Mouse (Mus musculus) heart, postnatal 0 days (tissue): ENCODE results near the gene Gm28038. TPM values are rescaled to one million over a fixed set of nuclear protein-coding genes. Genes with fewer than 3 reads are reported as not detected.

Source experiments
- ATAC-seq: fragments of 200-750 bp; cut with Nextera tagmentation; 2 replicates; pipeline ENCODE4 v1.8.0; 2017; ENCODE audit warnings: low read depth, moderate number of reproducible peaks, moderate library complexity; ENCODE audit not compliant: insufficient read depth
- DNase-seq: peaks from one replicate; pipeline ENCODE4 v3.0.0-alpha.2; 2016; ENCODE audit warnings: low spot score
- H3K27ac ChIP-seq: fragments of 300-500 bp; sonication (generic); 2 replicates; pipeline ENCODE4 v1.5.1; 2014; ENCODE audit warnings: low read depth, mild to moderate bottlenecking
- H3K27me3 ChIP-seq: fragments of 300-500 bp; sonication (generic); 2 replicates; pipeline ENCODE4 v1.6.1; 2014; ENCODE audit warnings: low read length, mixed read lengths; ENCODE audit not compliant: control insufficient read depth, insufficient read depth
- H3K36me3 ChIP-seq: fragments of 300-500 bp; sonication (generic); replicated peaks from 2 replicates; pipeline ENCODE4 v1.6.1; 2014; ENCODE audit warnings: low read length, mixed read lengths; ENCODE audit not compliant: control insufficient read depth, insufficient read depth
- H3K4me1 ChIP-seq: fragments of 300-500 bp; sonication (generic); 2 replicates; pipeline ENCODE4 v1.6.1; 2014; ENCODE audit warnings: antibody characterized with exemption; ENCODE audit not compliant: control insufficient read depth, insufficient read depth
- H3K4me2 ChIP-seq: fragments of 300-500 bp; sonication (generic); 2 replicates; pipeline ENCODE4 v1.6.1; 2014; ENCODE audit warnings: low read depth, mild to moderate bottlenecking, low read length, moderate library complexity
- H3K4me3 ChIP-seq: fragments of 300-500 bp; sonication (generic); 2 replicates; pipeline ENCODE4 v1.5.1; 2014; ENCODE audit warnings: low read depth, low read length
- H3K9ac ChIP-seq: fragments of 300-500 bp; sonication (generic); replicated peaks from 2 replicates; pipeline ENCODE4 v1.6.1; 2014; ENCODE audit warnings: low read depth, low read length, mixed read lengths
- H3K9me3 ChIP-seq: fragments of 300-500 bp; sonication (generic); replicated peaks from 2 replicates; pipeline ENCODE4 v1.6.1; 2016; ENCODE audit warnings: low read length; ENCODE audit not compliant: control insufficient read depth
- CTCF ChIP-seq: IDR thresholded peaks from 2 replicates; pipeline ENCODE4 v1.5.1; 2016; ENCODE audit warnings: antibody characterized with exemption, control low read depth, low read depth
- EP300 ChIP-seq: IDR thresholded peaks from 2 replicates; pipeline ENCODE4 v1.6.1; 2016; ENCODE audit warnings: antibody characterized with exemption, low read depth
- WGBS: fragments of 180-500 bp; shearing (Covaris S2); extraction: QIAGEN DNeasy Blood & Tissue Kit; methylation state at CpG from one replicate; pipeline ENCODE4 v1.1.7; 2014; 5-methylcytosine and 5-hydroxymethylcytosine counted together
- polyA plus RNA-seq: library from polyadenylated mRNA; unstranded; fragments of >200 nt; fragmentation: Nextera tagmentation; extraction: Ambion mirVana; gene quantifications from 2 replicates; pipeline ENCODE4 v1.2.1, GENCODE M21; 2015
- total RNA-seq: library from RNA; depleted of rRNA; stranded (reverse); fragments of >200 nt; gene quantifications from 2 replicates; pipeline ENCODE4 v1.2.3, GENCODE M21; 2014; ENCODE audit warnings: low replicate concordance; rRNA removed

Gene Gm28038
- total and polyA plus RNA-seq, 2 experiments from 2014 or later, result not detected

- no peaks in the 10 kb centered on the region for H3K9me3 ChIP-seq
- TF ChIP-seq CTCF (no peak), EP300 (no peak)
- H3K27ac ChIP-seq, result no peak overlapping the region
- H3K4me2 ChIP-seq, result no peak overlapping the region
- 93% methylated on average over 6 of the region's 6 CpGs for WGBS
- no peak overlapping the region for H3K4me3 ChIP-seq
- ATAC-seq (no peak), DNase-seq (no peak)
- H3K9ac ChIP-seq, result no peak overlapping the region
- peaks cover 78% of the 10 kb centered on the region for H3K36me3 ChIP-seq
- 0 out of 2 replicates have a peak, but pooled peaks cover 2% of the 10 kb centered on the region for H3K4me1 ChIP-seq
- H3K27me3 ChIP-seq, result no peaks in the 10 kb centered on the region
Measured at GRCm38 (mm10) chr2:30349196-30349595, 68.4 kb downstream of the Gm28038 start.

Other genes starting within 250 kb of the Gm28038 start
- 26.2 and 30.1 TPM in 2 replicates for gene Wdr34, start 232.2 kb upstream of the Gm28038 start, total RNA-seq
- 17.3 and 17.6 TPM in 2 replicates for gene Wdr34, start 232.2 kb upstream of the Gm28038 start, polyA plus RNA-seq
- gene Set, start 223.7 kb upstream of the Gm28038 start, total RNA-seq, result 103 and 123 TPM in 2 replicates
- gene Set, start 223.7 kb upstream of the Gm28038 start, polyA plus RNA-seq, result 131 and 139 TPM in 2 replicates
- 13.9 and 18.9 TPM in 2 replicates for gene Pkn3, start 203.4 kb upstream of the Gm28038 start, total RNA-seq
- gene Pkn3, start 203.4 kb upstream of the Gm28038 start, polyA plus RNA-seq, result 5.7 and 6.0 TPM in 2 replicates
- 15.5 and 27.4 TPM in 2 replicates for gene Zdhhc12, start 187.4 kb upstream of the Gm28038 start, total RNA-seq
- 19.9 and 21.1 TPM in 2 replicates for gene Zdhhc12, start 187.4 kb upstream of the Gm28038 start, polyA plus RNA-seq
- 31.2 and 32.4 TPM in 2 replicates for gene Zer1, start 156.5 kb upstream of the Gm28038 start, total RNA-seq
- gene Zer1, start 156.5 kb upstream of the Gm28038 start, polyA plus RNA-seq, result 3.7 and 4.1 TPM in 2 replicates
- 21.4 and 29.5 TPM in 2 replicates for gene Tbc1d13, start 147.3 kb upstream of the Gm28038 start, total RNA-seq
- 2.9 and 3.0 TPM in 2 replicates for gene Tbc1d13, start 147.3 kb upstream of the Gm28038 start, polyA plus RNA-seq
- 124 and 127 TPM in 2 replicates for gene Endog, start 109.5 kb upstream of the Gm28038 start, total RNA-seq
- 72.9 and 73.0 TPM in 2 replicates for gene Endog, start 109.5 kb upstream of the Gm28038 start, polyA plus RNA-seq
- 16.3 and 20.5 TPM in 2 replicates for gene Spout1, start 102.6 kb upstream of the Gm28038 start, total RNA-seq
- gene Spout1, start 102.6 kb upstream of the Gm28038 start, polyA plus RNA-seq, result 13.6 and 15.2 TPM in 2 replicates
- 76.8 and 81.2 TPM in 2 replicates for gene Kyat1, start 75.2 kb upstream of the Gm28038 start, total RNA-seq
- gene Kyat1, start 75.2 kb upstream of the Gm28038 start, polyA plus RNA-seq, result 50.7 and 51.7 TPM in 2 replicates
- gene Lrrc8a, start 43.3 kb upstream of the Gm28038 start, total RNA-seq, result 50.8 and 66.2 TPM in 2 replicates
- gene Lrrc8a, start 43.3 kb upstream of the Gm28038 start, polyA plus RNA-seq, result 43.5 and 46.4 TPM in 2 replicates
- 13.9 TPM in 1 of 2 replicates, not detected in the other for gene Gm28035, start 40.5 kb upstream of the Gm28038 start, total RNA-seq
- gene Gm28035, start 40.5 kb upstream of the Gm28038 start, polyA plus RNA-seq, result 0.10 and 0.12 TPM in 2 replicates
- gene Phyhd1, start 14.8 kb upstream of the Gm28038 start, total RNA-seq, result 12.9 and 47.1 TPM in 2 replicates
- 14.7 and 15.9 TPM in 2 replicates for gene Phyhd1, start 14.8 kb upstream of the Gm28038 start, polyA plus RNA-seq
- 45.4 and 53.8 TPM in 2 replicates for gene Dolk, start 5.3 kb downstream of the Gm28038 start, total RNA-seq
- 27.2 and 32.8 TPM in 2 replicates for gene Dolk, start 5.3 kb downstream of the Gm28038 start, polyA plus RNA-seq
- gene Nup188, start 5.4 kb downstream of the Gm28038 start, total RNA-seq, result 24.6 and 32.3 TPM in 2 replicates
- gene Nup188, start 5.4 kb downstream of the Gm28038 start, polyA plus RNA-seq, result 10.5 and 11.0 TPM in 2 replicates
- 204 and 234 TPM in 2 replicates for gene Sh3glb2, start 78.3 kb downstream of the Gm28038 start, total RNA-seq
- gene Sh3glb2, start 78.3 kb downstream of the Gm28038 start, polyA plus RNA-seq, result 89.5 and 93.8 TPM in 2 replicates
- gene Miga2, start 83.2 kb downstream of the Gm28038 start, total RNA-seq, result 82.6 and 105 TPM in 2 replicates
- gene Miga2, start 83.2 kb downstream of the Gm28038 start, polyA plus RNA-seq, result 31.9 and 32.6 TPM in 2 replicates
- 40.6 and 56.4 TPM in 2 replicates for gene Dolpp1, start 111.2 kb downstream of the Gm28038 start, total RNA-seq
- gene Dolpp1, start 111.2 kb downstream of the Gm28038 start, polyA plus RNA-seq, result 14.4 and 15.0 TPM in 2 replicates
- gene Crat, start 134.8 kb downstream of the Gm28038 start, total RNA-seq, result 351 and 413 TPM in 2 replicates
- gene Crat, start 134.8 kb downstream of the Gm28038 start, polyA plus RNA-seq, result 263 and 266 TPM in 2 replicates
- gene Ptpa, start 135.0 kb downstream of the Gm28038 start, total RNA-seq, result 109 and 112 TPM in 2 replicates
- 92.4 TPM in 2 replicates for gene Ptpa, start 135.0 kb downstream of the Gm28038 start, polyA plus RNA-seq
- gene Ier5l, start 193.2 kb downstream of the Gm28038 start, total RNA-seq, result 12.4 and 12.5 TPM in 2 replicates
- 0.94 and 1.2 TPM in 2 replicates for gene Ier5l, start 193.2 kb downstream of the Gm28038 start, polyA plus RNA-seq